Mouse (Mus musculus): ENCODE measurements around the gene Rgs7.

- no peak for TF ChIP-seq CTCF (IDR thresholded peaks at IDR 0.05; ENCODE audit: borderline replicate concordance, insufficient read depth, low read length)
- TF ChIP-seq POLR2A (IDR thresholded peaks at IDR 0.05; ENCODE audit: low read depth, low read length), result no peak
These were observed 49.4 kb downstream of the Rgs7 start for GRCm38 (mm10) chr1:175442939-175443338.
